Mouse (Mus musculus): ENCODE measurements around the gene Lama4. TPM values are rescaled to one million over a fixed set of nuclear protein-coding genes. Genes with fewer than 3 reads are reported as not detected.

Gene Lama4
- polyA plus RNA-seq, 1 experiment from 2014 or later: 131 TPM

- H3K4me1 ChIP-seq (replicated peaks; ENCODE audit: control insufficient read depth, insufficient read depth, low read length): peaks cover 31% of the 10 kb centered on the region
- 0 out of 2 replicates have a peak overlapping the region, but pooled peaks have one; percentile 1 for H3K4me2 ChIP-seq (ENCODE audit: low read depth, low read length)
- peak overlapping the region; percentile 82 for H3K27ac ChIP-seq (ENCODE audit: low read length)
- peak; percentile 47 for ATAC-seq (ENCODE audit: low read depth)
- H3K36me3 ChIP-seq (ENCODE audit: control insufficient read depth, insufficient read depth, low read length): no peaks in the 10 kb centered on the region; the same call in 1 of the 2 replicates
- H3K27me3 ChIP-seq (ENCODE audit: control insufficient read depth, insufficient read depth, low read depth, low read length): no peaks in the 10 kb centered on the region
- H3K9ac ChIP-seq (ENCODE audit: low read length): no peak overlapping the region
- 22% methylated on average over 4 of the region's 4 CpGs for WGBS
- no peak overlapping the region for H3K4me3 ChIP-seq (ENCODE audit: low read length)
- no peaks in the 10 kb centered on the region for H3K9me3 ChIP-seq (ENCODE audit: control insufficient read depth, low read length)
These were observed 19.2 kb downstream of the Lama4 start for GRCm38 (mm10) chr10:38984358-38985075.

GRCm38 (mm10) chr10:38986053-38986452 lies 20.7 kb downstream of the Lama4 start:
- Histone ChIP-seq H3K27me3 (ENCODE audit: control insufficient read depth, insufficient read depth, low read depth, low read length) (no peaks in the 10 kb centered on the region), H3K36me3 (ENCODE audit: control insufficient read depth, insufficient read depth, low read length) (peaks cover under 1% of the 10 kb centered on the region; the same call in 1 of the 2 replicates), H3K9ac (ENCODE audit: low read length) (no peak overlapping the region), H3K4me1 (replicated peaks; ENCODE audit: control insufficient read depth, insufficient read depth, low read length) (peaks cover 25% of the 10 kb centered on the region), H3K4me2 (ENCODE audit: low read depth, low read length) (no peak overlapping the region), H3K27ac (ENCODE audit: low read length) (peak overlapping the region; percentile 67), H3K9me3 (ENCODE audit: control insufficient read depth, low read length) (no peaks in the 10 kb centered on the region), H3K4me3 (ENCODE audit: low read length) (no peak overlapping the region)
- WGBS: 52% methylated on average over 3 of the region's 3 CpGs
- peak; percentile 73 for ATAC-seq (ENCODE audit: low read depth)

GRCm38 (mm10) chr10:38992827-38993226 lies 27.5 kb downstream of the Lama4 start:
- Histone ChIP-seq H3K9me3 (ENCODE audit: control insufficient read depth, low read length) (no peaks in the 10 kb centered on the region), H3K36me3 (ENCODE audit: control insufficient read depth, insufficient read depth, low read length) (peaks cover 3% of the 10 kb centered on the region; the same call in 1 of the 2 replicates), H3K9ac (ENCODE audit: low read length) (no peak overlapping the region), H3K27ac (ENCODE audit: low read length) (0 out of 2 replicates have a peak overlapping the region, but pooled peaks have one; percentile 24), H3K4me2 (ENCODE audit: low read depth, low read length) (no peak overlapping the region), H3K27me3 (ENCODE audit: control insufficient read depth, insufficient read depth, low read depth, low read length) (no peaks in the 10 kb centered on the region), H3K4me3 (ENCODE audit: low read length) (no peak overlapping the region), H3K4me1 (replicated peaks; ENCODE audit: control insufficient read depth, insufficient read depth, low read length) (peaks cover 5% of the 10 kb centered on the region; the same call in 1 of the 2 replicates)
- WGBS: 88% methylated on average over 1 of the region's 1 CpGs
- no peak; the same call in 1 of the 2 replicates for ATAC-seq (ENCODE audit: low read depth)

- 81% methylated on average over 2 of the region's 2 CpGs for WGBS
These were observed 28.5 kb downstream of the Lama4 start for GRCm38 (mm10) chr10:38993632-38994424.

GRCm38 (mm10) chr10:38994719-38995450 lies 29.6 kb downstream of the Lama4 start:
- Histone ChIP-seq H3K4me3 (ENCODE audit: low read length) (no peak overlapping the region), H3K27me3 (ENCODE audit: control insufficient read depth, insufficient read depth, low read depth, low read length) (no peaks in the 10 kb centered on the region), H3K9ac (ENCODE audit: low read length) (no peak overlapping the region), H3K36me3 (ENCODE audit: control insufficient read depth, insufficient read depth, low read length) (peaks cover 3% of the 10 kb centered on the region; the same call in 1 of the 2 replicates), H3K4me1 (replicated peaks; ENCODE audit: control insufficient read depth, insufficient read depth, low read length) (peaks cover 5% of the 10 kb centered on the region; the same call in 1 of the 2 replicates), H3K9me3 (ENCODE audit: control insufficient read depth, low read length) (no peaks in the 10 kb centered on the region), H3K4me2 (ENCODE audit: low read depth, low read length) (no peak overlapping the region), H3K27ac (ENCODE audit: low read length) (no peak overlapping the region)
- no peak for ATAC-seq (ENCODE audit: low read depth)
- WGBS: 74% methylated on average over 9 of the region's 9 CpGs

More at GRCm38 (mm10) chr10:38993632-38994424, 28.5 kb downstream of the Lama4 start:
- Histone ChIP-seq H3K27me3 (ENCODE audit: control insufficient read depth, insufficient read depth, low read depth, low read length) (no peaks in the 10 kb centered on the region), H3K4me2 (ENCODE audit: low read depth, low read length) (no peak overlapping the region), H3K9me3 (ENCODE audit: control insufficient read depth, low read length) (no peaks in the 10 kb centered on the region), H3K27ac (ENCODE audit: low read length) (no peak overlapping the region), H3K4me3 (ENCODE audit: low read length) (no peak overlapping the region), H3K4me1 (replicated peaks; ENCODE audit: control insufficient read depth, insufficient read depth, low read length) (peaks cover 5% of the 10 kb centered on the region; the same call in 1 of the 2 replicates), H3K36me3 (ENCODE audit: control insufficient read depth, insufficient read depth, low read length) (peaks cover 3% of the 10 kb centered on the region; the same call in 1 of the 2 replicates), H3K9ac (ENCODE audit: low read length) (no peak overlapping the region)
- ATAC-seq (ENCODE audit: low read depth): no peak

- Histone ChIP-seq H3K27me3 (ENCODE audit: control insufficient read depth, insufficient read depth, low read depth, low read length) (no peaks in the 10 kb centered on the region), H3K36me3 (ENCODE audit: control insufficient read depth, insufficient read depth, low read length) (peaks cover 4% of the 10 kb centered on the region; the same call in 1 of the 2 replicates), H3K4me2 (ENCODE audit: low read depth, low read length) (no peak overlapping the region), H3K9ac (ENCODE audit: low read length) (no peak overlapping the region), H3K27ac (ENCODE audit: low read length) (no peak overlapping the region), H3K4me3 (ENCODE audit: low read length) (no peak overlapping the region), H3K9me3 (ENCODE audit: control insufficient read depth, low read length) (no peaks in the 10 kb centered on the region), H3K4me1 (replicated peaks; ENCODE audit: control insufficient read depth, insufficient read depth, low read length) (peaks cover 7% of the 10 kb centered on the region; the same call in 1 of the 2 replicates)
- 54% methylated on average over 2 of the region's 2 CpGs for WGBS
- ATAC-seq (ENCODE audit: low read depth): no peak
These were observed 30.6 kb downstream of the Lama4 start for GRCm38 (mm10) chr10:38995896-38996295.

- ATAC-seq (ENCODE audit: low read depth): no peak
- Histone ChIP-seq H3K27ac (ENCODE audit: low read length) (0 out of 2 replicates have a peak overlapping the region, but pooled peaks have one; percentile 4), H3K4me3 (ENCODE audit: low read length) (no peak overlapping the region), H3K4me2 (ENCODE audit: low read depth, low read length) (no peak overlapping the region), H3K9me3 (ENCODE audit: control insufficient read depth, low read length) (no peaks in the 10 kb centered on the region), H3K27me3 (ENCODE audit: control insufficient read depth, insufficient read depth, low read depth, low read length) (no peaks in the 10 kb centered on the region), H3K36me3 (ENCODE audit: control insufficient read depth, insufficient read depth, low read length) (peaks cover 6% of the 10 kb centered on the region; the same call in 1 of the 2 replicates), H3K9ac (ENCODE audit: low read length) (no peak overlapping the region), H3K4me1 (replicated peaks; ENCODE audit: control insufficient read depth, insufficient read depth, low read length) (peaks cover 9% of the 10 kb centered on the region; the same call in 1 of the 2 replicates)
- WGBS: 47% methylated on average over 4 of the region's 4 CpGs
These were observed 35.6 kb downstream of the Lama4 start for GRCm38 (mm10) chr10:39000951-39001350.

- peaks cover 14% of the 10 kb centered on the region for H3K36me3 ChIP-seq (ENCODE audit: control insufficient read depth, insufficient read depth, low read length)
- 75% methylated on average over 2 of the region's 2 CpGs for WGBS
- peaks cover 9% of the 10 kb centered on the region; the same call in 1 of the 2 replicates for H3K4me1 ChIP-seq (replicated peaks; ENCODE audit: control insufficient read depth, insufficient read depth, low read length)
- H3K27me3 ChIP-seq (ENCODE audit: control insufficient read depth, insufficient read depth, low read depth, low read length): no peaks in the 10 kb centered on the region
- no peak overlapping the region for H3K4me2 ChIP-seq (ENCODE audit: low read depth, low read length)
- H3K9me3 ChIP-seq (ENCODE audit: control insufficient read depth, low read length): no peaks in the 10 kb centered on the region
- no peak for ATAC-seq (ENCODE audit: low read depth)
- H3K4me3 ChIP-seq (ENCODE audit: low read length): no peak overlapping the region
- no peak overlapping the region for H3K27ac ChIP-seq (ENCODE audit: low read length)
- H3K9ac ChIP-seq (ENCODE audit: low read length): no peak overlapping the region
These were observed 37.2 kb downstream of the Lama4 start for GRCm38 (mm10) chr10:39002521-39002920.
